Mouse (Mus musculus): Measurements from ENCODE around the gene Gm10722.
"Not testable (repeated sequence)": the region's sequence is repeated elsewhere in the genome, so short reads cannot be mapped to it uniquely, and the experiment has no call there.

The Gm10722 gene

GRCm38 (mm10) chr9:3025653-3026052 is 24.9 kb downstream of the Gm10722 start:
- peak; percentile 87 to 88 for DNase-seq (ENCODE audit: low spot score in 2 of 2)

GRCm38 (mm10) chr9:3026136-3026535 is 25.4 kb downstream of the Gm10722 start:
- DNase-seq (ENCODE audit: low spot score in 2 of 2), result not testable (repeated sequence)

- not testable (repeated sequence) for DNase-seq (ENCODE audit: low spot score in 2 of 2)
Observed at GRCm38 (mm10) chr9:3026741-3027140, 26.0 kb downstream of the Gm10722 start.

- not testable (repeated sequence) for DNase-seq (ENCODE audit: low spot score in 2 of 2)
Observed at GRCm38 (mm10) chr9:3027200-3027599, 26.5 kb downstream of the Gm10722 start.

- peak; percentile 42 to 62 for DNase-seq (ENCODE audit: low spot score in 2 of 2)
Observed at GRCm38 (mm10) chr9:3029276-3030000, 28.7 kb downstream of the Gm10722 start.

GRCm38 (mm10) chr9:3030677-3031318 is 30.1 kb downstream of the Gm10722 start:
- DNase-seq (ENCODE audit: low spot score in 2 of 2), result not testable (repeated sequence)

- DNase-seq (ENCODE audit: low spot score in 2 of 2), result not testable (repeated sequence)
Observed at GRCm38 (mm10) chr9:3034299-3034698, 33.6 kb downstream of the Gm10722 start, which contains the start of gene Gm17535. Gene Gm17535, plus strand, starts transcription at chr9:3034599.

- not testable (repeated sequence) for DNase-seq (ENCODE audit: low spot score in 2 of 2)
Observed at GRCm38 (mm10) chr9:3036577-3036976, 35.9 kb downstream of the Gm10722 start, which contains the start of gene Gm10715. Gene Gm10715, plus strand, starts transcription at chr9:3036877.

- not testable (repeated sequence) for DNase-seq (ENCODE audit: low spot score in 2 of 2)
Observed at GRCm38 (mm10) chr9:3038161-3038560, 37.4 kb downstream of the Gm10722 start.
